Mouse (Mus musculus) Muller cell, postnatal 12 days (primary cell): ENCODE measurements around the gene Lrrc10.
"Not testable (repeated sequence)": the region's sequence is repeated elsewhere in the genome, so short reads cannot be mapped to it uniquely, and the experiment has no call there.

Experiments
- DNase-seq: peaks from one replicate; pipeline ENCODE4 v3.0.0-alpha.2; 2015; ENCODE audit errors: inconsistent ontology term

Gene Lrrc10

GRCm38 (mm10) chr10:117045175-117046056 lies at the start of gene Lrrc10:
Gene Lrrc10, plus strand, starts transcription at chr10:117045341.
- DNase-seq = no peak

- peak; percentile 73 for DNase-seq
Measured at GRCm38 (mm10) chr10:116995584-116996235, 49.4 kb upstream of the Lrrc10 start.

GRCm38 (mm10) chr10:116996236-116996600 lies 48.9 kb upstream of the Lrrc10 start:
- peak; percentile 81 for DNase-seq

GRCm38 (mm10) chr10:116998716-116999455 lies 46.3 kb upstream of the Lrrc10 start:
- no peak for DNase-seq

- DNase-seq = no peak
Measured at GRCm38 (mm10) chr10:117000975-117001374, 44.2 kb upstream of the Lrrc10 start.

- no peak for DNase-seq
Measured at GRCm38 (mm10) chr10:117004695-117005094, 40.4 kb upstream of the Lrrc10 start.

- no peak for DNase-seq
Measured at GRCm38 (mm10) chr10:117005707-117006464, 39.3 kb upstream of the Lrrc10 start.

GRCm38 (mm10) chr10:117009691-117010090 lies 35.5 kb upstream of the Lrrc10 start:
- no peak for DNase-seq

GRCm38 (mm10) chr10:117011047-117011446 lies 34.1 kb upstream of the Lrrc10 start:
- no peak for DNase-seq

GRCm38 (mm10) chr10:117013689-117014390 lies 31.3 kb upstream of the Lrrc10 start:
- DNase-seq = peak; percentile 14

- no peak for DNase-seq
Measured at GRCm38 (mm10) chr10:117014565-117014964, 30.6 kb upstream of the Lrrc10 start.

- no peak for DNase-seq
Measured at GRCm38 (mm10) chr10:117018281-117018840, 26.8 kb upstream of the Lrrc10 start.

- DNase-seq = peak; percentile 66
Measured at GRCm38 (mm10) chr10:117021020-117021754, 24.0 kb upstream of the Lrrc10 start.

- DNase-seq = peak; percentile 74
Measured at GRCm38 (mm10) chr10:117023693-117024092, 21.4 kb upstream of the Lrrc10 start.

- DNase-seq = not testable (repeated sequence)
Measured at GRCm38 (mm10) chr10:117025776-117026175, 19.4 kb upstream of the Lrrc10 start.

- DNase-seq = no peak
Measured at GRCm38 (mm10) chr10:117026176-117026575, 19.0 kb upstream of the Lrrc10 start.

GRCm38 (mm10) chr10:117031160-117031559 lies 14.0 kb upstream of the Lrrc10 start:
- DNase-seq = no peak

- peak; percentile 90 for DNase-seq
Measured at GRCm38 (mm10) chr10:117033785-117034184, 11.4 kb upstream of the Lrrc10 start.

- no peak for DNase-seq
Measured at GRCm38 (mm10) chr10:117040355-117040754, 4.8 kb upstream of the Lrrc10 start.

- DNase-seq = no peak
Measured at GRCm38 (mm10) chr10:117042295-117042694, 2.8 kb upstream of the Lrrc10 start.
